Mouse (Mus musculus) embryonic facial prominence, embryonic 15.5 days (tissue): ENCODE measurements around the gene Thegl. TPM values are rescaled to one million over a fixed set of nuclear protein-coding genes. Genes with fewer than 3 reads are reported as not detected.

Experiments
- polyA plus RNA-seq: library from polyadenylated mRNA; unstranded; fragments of >200 nt; fragmentation: Nextera tagmentation; extraction: Ambion mirVana; gene quantifications from 2 replicates; pipeline ENCODE4 v1.2.1, GENCODE M21; 2015

The Thegl gene
- polyA plus RNA-seq, 1 experiment from 2014 or later: 1.2 TPM

Other genes with a start within 250 kb of the Thegl start
- 17.8 and 18.8 TPM in 2 replicates for gene Aasdh, start 110.5 kb upstream of the Thegl start, polyA plus RNA-seq
- 223 and 228 TPM in 2 replicates for gene Paics, start 64.7 kb upstream of the Thegl start, polyA plus RNA-seq
- 17.1 and 17.9 TPM in 2 replicates for gene Ppat, start 64.4 kb upstream of the Thegl start, polyA plus RNA-seq
- gene Srp72, start 41.3 kb upstream of the Thegl start, polyA plus RNA-seq: 97.3 and 106 TPM in 2 replicates
- gene Arl9, start 12.0 kb upstream of the Thegl start, polyA plus RNA-seq: not detected in 2 replicates
- gene Hopx, start 99.1 kb downstream of the Thegl start, polyA plus RNA-seq: 3.5 and 4.7 TPM in 2 replicates
- 1.6 and 2.0 TPM in 2 replicates for gene Spink2, start 195.4 kb downstream of the Thegl start, polyA plus RNA-seq
- 35.7 and 36.3 TPM in 2 replicates for gene Rest, start 249.5 kb downstream of the Thegl start, polyA plus RNA-seq